Mouse (Mus musculus) c-Kit-positive CD71-positive TER-119-positive erythroid progenitor cells, embryonic 14.5 days (primary cell): Measurements from ENCODE around the gene Slc5a2.

Source experiments
- DNase-seq: peaks from one replicate; pipeline ENCODE4 v3.0.0-alpha.2; 2013; ENCODE audit warnings: low spot score

Gene Slc5a2

DNA sequence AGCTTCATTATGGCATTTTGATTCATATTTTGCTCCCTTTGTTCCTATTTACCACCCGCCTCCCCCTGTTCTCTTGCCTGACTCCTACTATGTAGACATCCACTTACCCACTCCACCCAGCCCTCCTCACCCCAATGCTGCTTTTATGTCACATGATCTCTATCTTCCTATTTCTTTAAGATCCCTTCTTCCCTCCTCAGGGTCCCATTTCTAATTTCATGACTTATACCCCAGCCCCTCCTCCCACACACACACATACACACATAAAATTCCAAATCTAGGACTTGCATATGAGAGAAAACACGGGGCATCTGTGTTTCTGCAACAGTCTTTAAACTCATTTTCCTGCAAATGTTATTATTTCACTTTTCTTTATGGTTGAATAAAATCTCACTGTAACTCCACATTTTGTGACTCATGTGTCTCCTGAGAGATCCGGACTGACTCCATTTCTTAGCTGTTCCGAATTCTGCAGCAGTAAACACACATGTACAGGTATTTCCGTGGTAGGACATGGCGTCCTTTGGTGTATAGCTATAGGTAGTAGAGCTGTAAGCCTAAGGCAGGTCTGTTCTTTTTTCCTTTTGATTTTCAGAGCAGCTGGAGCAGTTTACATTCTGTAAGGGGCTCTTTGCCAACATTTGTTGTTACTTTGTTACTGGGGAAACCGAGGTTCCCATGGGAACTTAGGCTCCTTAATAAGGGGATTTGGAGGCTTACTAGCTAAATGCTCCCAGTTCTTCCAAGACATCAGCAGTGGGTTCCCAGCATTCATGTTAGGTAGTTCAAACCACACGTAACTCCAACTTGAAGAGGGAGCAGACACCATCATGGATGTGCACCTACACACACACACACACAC is 33.3 kb downstream of the Slc5a2 start:
- no peak for DNase-seq

DNA sequence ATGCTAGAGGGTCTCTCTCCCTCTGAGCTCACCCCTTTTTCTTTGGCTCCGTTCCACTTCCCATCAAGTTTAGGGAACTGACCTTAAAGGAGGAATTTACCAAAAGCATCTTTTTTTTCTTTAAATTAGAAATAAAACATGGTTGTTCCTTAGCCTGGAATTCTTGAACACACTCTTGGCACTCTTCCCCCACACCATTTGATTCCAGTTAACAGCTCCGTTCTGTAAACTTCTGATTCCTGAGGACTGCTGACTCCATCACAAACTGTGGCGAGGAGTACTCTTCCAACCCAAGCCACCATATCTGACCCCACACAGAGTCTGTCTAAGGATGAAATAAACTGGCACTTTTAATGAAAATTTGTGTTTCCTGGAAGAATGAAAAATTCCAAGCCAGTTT is 35.5 kb downstream of the Slc5a2 start:
- no peak for DNase-seq

DNA sequence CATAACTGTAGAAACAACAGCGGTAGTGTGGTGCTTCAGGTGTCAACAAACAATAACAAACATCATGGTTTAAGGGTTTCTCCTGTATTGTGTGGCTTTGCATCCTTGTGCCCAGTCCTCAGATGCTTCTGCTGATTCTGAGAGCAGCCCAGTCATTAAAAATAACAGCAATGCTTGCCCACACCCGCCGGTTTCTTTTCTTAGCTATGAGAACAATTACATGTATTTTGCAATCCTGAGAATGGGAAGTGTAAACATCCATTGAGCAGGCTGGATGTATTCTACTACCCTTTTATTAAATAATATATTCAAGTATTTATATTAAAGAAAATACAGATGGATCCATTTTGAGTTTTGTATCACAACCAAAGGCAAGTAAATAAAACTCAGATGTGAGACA is 36.7 kb downstream of the Slc5a2 start:
- no peak for DNase-seq

DNA sequence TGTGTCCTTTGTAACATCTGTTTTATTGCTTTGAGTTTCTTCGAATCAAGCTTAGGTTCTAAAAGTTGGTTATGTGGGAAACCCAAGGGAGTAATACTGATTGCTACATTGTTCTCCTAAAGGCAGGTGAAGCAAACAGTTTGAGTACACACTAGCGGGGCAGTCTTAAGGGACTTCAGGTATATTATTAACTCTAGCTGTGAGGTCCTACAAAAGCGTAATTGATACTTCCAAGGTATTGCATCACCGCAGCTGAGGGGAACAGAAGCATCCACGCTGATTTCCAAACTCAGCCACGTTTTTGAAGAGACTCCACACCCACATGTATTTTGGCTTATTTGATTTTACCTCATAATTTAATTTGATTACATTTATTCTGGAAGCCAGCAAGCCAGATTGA is 38.7 kb downstream of the Slc5a2 start:
- no peak for DNase-seq

DNA sequence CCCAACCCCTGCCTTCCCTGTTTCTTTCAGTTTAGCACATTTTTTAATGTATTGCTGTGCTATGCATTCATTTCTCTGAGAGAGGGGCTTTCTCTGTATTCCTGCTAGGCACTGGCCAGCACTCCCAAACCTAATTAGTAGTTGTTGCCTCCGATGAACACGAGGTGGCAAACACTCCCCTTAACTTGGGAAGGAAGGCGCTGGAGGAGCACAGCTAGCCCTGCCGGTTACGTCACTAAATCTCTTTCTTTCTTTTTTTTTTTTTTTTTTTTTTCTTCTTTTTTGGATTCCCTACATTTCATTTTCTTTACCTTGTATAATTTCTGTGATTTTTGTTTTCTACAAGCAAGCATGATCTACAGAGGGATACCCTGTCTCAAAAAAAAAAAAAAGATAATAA is 39.5 kb downstream of the Slc5a2 start:
- DNase-seq, result no peak

DNA sequence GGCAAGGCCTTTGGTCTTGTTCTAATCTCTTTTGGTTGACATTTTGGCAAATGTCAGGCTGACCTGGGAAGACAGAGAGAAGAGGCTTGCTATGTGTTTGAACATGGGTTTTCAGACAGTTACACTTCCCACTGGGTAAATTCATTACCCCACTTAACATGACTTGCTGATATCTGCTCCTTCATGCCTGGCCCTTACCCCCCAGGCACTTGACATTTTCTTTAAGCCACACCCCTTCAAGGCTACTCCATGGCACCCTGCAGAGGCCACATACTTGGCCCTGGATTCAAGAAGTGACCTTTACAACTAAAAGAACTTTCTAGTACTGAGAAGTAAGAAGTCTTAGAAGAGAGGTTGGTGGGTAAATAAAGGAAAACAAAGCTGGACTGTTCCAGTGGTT is 42.4 kb downstream of the Slc5a2 start:
- DNase-seq, result no peak

DNA sequence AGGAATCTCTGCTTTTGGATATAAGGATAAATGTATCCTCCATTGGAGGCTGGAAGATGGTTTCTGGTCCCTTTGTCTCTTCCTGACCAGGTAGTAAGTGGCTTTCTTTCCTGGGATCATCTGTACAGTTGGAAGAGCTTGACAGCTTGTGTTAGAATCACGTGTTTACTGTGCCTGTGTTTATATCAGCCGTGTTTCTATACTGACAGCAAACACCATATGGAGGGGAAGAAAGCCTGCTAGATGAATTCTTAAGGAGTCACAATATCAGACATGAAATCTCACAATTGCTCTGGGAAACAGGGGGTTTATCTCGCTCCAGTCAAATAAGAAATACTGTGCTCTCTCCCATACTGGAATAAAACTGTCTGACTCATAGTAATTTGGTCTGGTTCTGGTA is 43.8 kb downstream of the Slc5a2 start:
- no peak for DNase-seq

- no peak for DNase-seq
Measured at GRCm38 (mm10) chr7:128309776-128310175, 44.3 kb downstream of the Slc5a2 start.

GRCm38 (mm10) chr7:128310229-128310688 is 44.8 kb downstream of the Slc5a2 start:
- peak; percentile 72 for DNase-seq

DNA sequence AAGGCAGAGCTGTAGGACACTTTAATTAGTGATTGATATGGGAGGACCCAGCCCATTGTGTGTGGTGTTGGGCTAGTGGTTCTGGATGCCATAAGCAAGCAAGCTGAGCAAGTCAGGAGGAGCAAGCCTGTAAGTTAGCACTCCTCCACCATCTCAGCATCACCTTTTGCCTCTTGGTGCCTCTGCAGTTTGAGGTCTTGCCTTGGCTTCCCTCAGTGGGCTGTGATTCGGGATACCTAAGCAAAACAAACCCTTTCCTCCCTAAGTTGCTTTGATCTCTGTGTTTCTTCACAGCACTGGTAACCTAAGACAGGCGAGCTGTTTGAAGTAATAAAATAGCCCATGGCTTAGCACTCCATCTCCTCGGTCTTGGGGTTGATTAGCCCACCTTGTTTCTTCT is 45.8 kb downstream of the Slc5a2 start:
- no peak for DNase-seq

DNA sequence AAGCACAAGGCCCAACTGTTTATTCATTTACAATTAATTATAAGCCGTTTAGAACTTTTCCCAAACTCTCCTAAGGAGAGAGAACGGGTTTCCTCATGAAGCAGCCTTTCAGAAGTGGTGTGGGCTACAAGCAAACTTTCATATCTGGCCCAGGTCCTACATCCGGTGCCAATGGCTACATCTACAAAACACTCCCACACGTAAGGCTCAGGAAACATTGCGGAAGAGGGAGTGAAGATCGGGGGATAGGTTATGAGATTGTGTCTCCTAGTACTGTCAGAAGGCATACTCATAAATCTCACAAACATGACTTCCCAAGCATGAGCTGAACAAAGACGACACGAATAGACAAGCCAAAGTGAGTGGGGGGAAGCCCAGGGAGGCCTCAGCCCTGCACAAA is 46.4 kb downstream of the Slc5a2 start:
- DNase-seq, result no peak

DNA sequence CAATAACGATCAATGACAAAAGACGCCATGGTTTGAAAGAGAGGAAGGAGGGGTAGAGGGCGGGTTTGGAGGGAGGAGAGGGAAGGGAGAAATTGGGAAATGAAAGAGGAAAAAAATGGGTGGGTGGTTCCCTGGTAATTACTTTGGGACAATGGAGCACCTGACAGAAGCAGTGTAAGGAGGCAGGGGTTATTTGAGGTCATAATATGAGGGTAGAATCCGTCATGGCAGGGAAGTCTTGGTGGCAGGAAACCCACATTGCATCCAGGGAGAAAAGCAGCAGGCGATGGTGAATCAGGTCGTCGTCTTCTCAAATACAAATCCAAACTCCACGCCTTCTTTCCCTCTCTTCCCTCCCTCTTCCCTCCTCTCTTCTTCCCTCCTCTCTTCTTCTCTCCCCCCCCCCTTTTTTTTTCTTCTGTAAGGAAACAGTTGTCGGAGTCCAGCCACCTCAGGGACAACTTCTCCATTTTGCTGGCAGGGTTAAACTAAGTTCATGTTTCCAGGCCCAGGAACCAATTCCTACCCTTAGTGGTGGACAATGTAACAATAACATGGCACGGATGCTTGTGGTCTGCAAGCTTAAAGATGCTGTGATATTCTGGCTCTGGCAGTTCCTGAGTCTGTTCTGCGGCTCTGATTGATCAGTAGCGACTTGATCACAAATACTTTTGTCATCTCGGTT is 47.1 kb downstream of the Slc5a2 start:
- DNase-seq, result no peak

DNA sequence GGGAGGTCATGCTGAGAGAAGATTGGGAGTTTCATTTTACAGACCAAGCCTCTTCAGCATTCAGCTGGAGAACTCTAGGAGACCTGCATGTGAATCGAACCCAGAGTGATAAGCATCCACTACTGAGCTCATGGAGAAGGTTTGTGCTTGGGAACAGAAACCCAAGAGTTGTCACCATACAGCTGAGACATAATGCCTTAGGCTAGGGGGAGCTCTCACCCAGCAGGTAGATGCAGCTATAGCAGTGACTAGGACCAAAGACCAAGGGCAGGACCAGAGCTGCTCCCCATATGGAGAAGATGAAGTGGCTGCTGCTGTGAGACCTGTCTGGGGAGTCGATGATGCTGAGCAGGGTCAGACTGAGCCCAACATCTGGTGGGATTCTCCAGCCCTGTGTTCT is 48.1 kb downstream of the Slc5a2 start:
- DNase-seq, result no peak

DNA sequence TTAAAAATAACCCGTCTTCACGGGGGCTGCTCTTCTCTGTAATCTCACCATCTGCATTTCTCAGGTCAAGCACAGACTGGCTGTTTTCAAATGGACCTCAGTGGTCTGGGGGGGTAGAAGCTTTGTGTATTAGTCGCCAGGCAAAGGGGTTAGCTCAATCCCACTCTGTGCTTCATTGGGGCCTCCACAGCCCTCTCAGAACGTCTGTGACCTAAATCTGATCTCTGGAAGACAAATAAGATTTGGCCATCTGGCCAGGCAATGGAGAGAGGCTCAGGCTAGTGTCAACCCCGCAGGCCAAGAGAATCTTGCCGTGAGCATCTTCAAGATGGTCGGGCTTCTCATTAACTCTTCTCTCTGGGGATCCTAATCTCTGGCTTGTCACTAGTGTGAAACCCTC is 49.0 kb downstream of the Slc5a2 start:
- DNase-seq, result no peak

- DNase-seq, result no peak
Measured at GRCm38 (mm10) chr7:128317011-128317410, 51.6 kb downstream of the Slc5a2 start.

DNA sequence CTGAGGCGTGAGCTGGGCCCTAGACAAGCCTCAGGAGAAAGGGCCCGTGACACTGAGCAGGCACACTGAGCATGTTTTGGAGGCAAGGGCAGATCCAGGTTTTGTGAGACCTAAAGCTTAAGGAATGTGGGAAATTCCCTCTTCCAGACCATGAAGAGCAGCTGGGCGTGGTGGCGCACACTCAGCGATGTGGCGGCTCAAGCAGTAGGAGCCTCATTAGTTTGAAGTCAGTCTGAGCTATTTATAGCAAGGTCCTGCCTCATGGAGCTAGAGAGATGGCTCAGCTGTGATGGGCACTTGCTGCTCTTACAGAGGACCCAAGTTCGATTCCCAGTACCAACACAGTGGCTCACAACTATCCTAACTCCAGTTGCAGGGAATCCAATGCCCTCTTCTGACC is 53.7 kb downstream of the Slc5a2 start:
- DNase-seq, result no peak

- DNase-seq, result no peak
Measured at GRCm38 (mm10) chr7:128320219-128320816, 54.9 kb downstream of the Slc5a2 start.

- DNase-seq, result no peak
Measured at GRCm38 (mm10) chr7:128321260-128321659, 55.8 kb downstream of the Slc5a2 start.
